In the genomic region with DNA sequence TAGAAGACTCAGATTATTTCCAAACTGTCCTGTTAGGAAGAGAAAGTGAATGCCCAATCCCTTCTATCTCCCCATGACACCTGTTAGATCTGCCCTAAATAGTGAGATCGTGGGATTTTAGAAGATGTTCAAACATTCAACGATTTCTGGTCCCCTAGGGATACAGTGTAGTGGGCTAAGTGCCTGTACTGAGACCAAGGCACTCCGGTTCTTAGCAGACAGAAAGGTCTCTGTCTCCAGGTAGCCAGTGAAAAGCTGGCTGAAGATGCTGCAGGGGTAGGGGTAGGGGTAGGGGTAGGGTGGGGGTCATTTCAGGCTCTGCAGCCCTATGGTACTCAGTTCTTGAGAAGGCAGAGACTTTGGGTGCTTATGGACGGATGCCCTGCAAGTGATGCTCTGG, we compare ENCODE assay signal across 12 mouse cellular contexts. TPM values are rescaled to one million over a fixed set of nuclear protein-coding genes. Genes with fewer than 3 reads are reported as not detected.
DNase-seq lines count a peak whose midpoint lies in the region; ATAC-seq and TF ChIP-seq lines count a peak whose summit lies in the region.
"Had no signal": no experiment of that assay in that cellular context is flagged by ENCODE, and none has a peak within 500 bp of the region (broad histone marks: within the 10 kb centered on the region; RNA-seq: fewer than 3 reads in every experiment).

No protein-coding gene starts in this region.

- intact Hi-C loops in heart, postnatal 14 days (cut with DNase I): no loop called here

- no peak overlapping the region for H3K27ac ChIP-seq in heart, embryonic 15.5 days
- H3K27ac ChIP-seq in embryonic facial prominence, embryonic 13.5 days: no peak overlapping the region
- H3K27ac ChIP-seq in hindbrain, postnatal 0 days: no peak overlapping the region

- no peaks in the 10 kb centered on the region for H3K36me3 ChIP-seq in heart, embryonic 15.5 days
- H3K36me3 ChIP-seq in embryonic facial prominence, embryonic 13.5 days: no peaks in the 10 kb centered on the region
- H3K36me3 ChIP-seq in hindbrain, postnatal 0 days (ENCODE audit: insufficient read depth, low read length): no peaks in the 10 kb centered on the region
- H3K36me3 ChIP-seq in myocyte (ENCODE audit: control insufficient read depth, insufficient read depth): no peaks in the 10 kb centered on the region

- peak overlapping the region; percentile 74 for H3K4me2 ChIP-seq in heart, embryonic 15.5 days
- H3K4me2 ChIP-seq in embryonic facial prominence, embryonic 13.5 days: peak overlapping the region; percentile 70
- H3K4me2 ChIP-seq in hindbrain, postnatal 0 days (ENCODE audit: low read depth, low read length): peak overlapping the region; percentile 62
- H3K4me2 ChIP-seq in myocyte (ENCODE audit: low read depth): peak overlapping the region; percentile 89

- no peak overlapping the region for H3ac ChIP-seq in myocyte (ENCODE audit: control insufficient read depth, insufficient read length)

- TF ChIP-seq POLR2A in myocyte (IDR thresholded peaks at IDR 0.05; ENCODE audit: insufficient read length, low read depth): no peak

- no peak overlapping the region for H3K9ac ChIP-seq in heart, embryonic 15.5 days
- H3K9ac ChIP-seq in embryonic facial prominence, embryonic 13.5 days: peak overlapping the region; percentile 70; the same call in 1 of the 2 replicates
- no peak overlapping the region for H3K9ac ChIP-seq in hindbrain, postnatal 0 days (replicated peaks; ENCODE audit: low read length)

- peaks cover 98% of the 10 kb centered on the region for H3K27me3 ChIP-seq in heart, embryonic 15.5 days
- H3K27me3 ChIP-seq in embryonic facial prominence, embryonic 13.5 days: peaks cover 88% of the 10 kb centered on the region
- peaks cover 53% of the 10 kb centered on the region for H3K27me3 ChIP-seq in hindbrain, postnatal 0 days (ENCODE audit: insufficient read depth, low read length)
- H3K27me3 ChIP-seq in myocyte (ENCODE audit: control insufficient read depth, insufficient read depth, insufficient read length): no peaks in the 10 kb centered on the region

- ATAC-seq in heart, embryonic 15.5 days (replicated peaks; ENCODE audit: insufficient number of reproducible peaks, insufficient read depth, low FRiP score, low read depth): no peak
- no peak for ATAC-seq in embryonic facial prominence, embryonic 13.5 days (ENCODE audit: insufficient number of reproducible peaks, insufficient read depth, low FRiP score, low TSS enrichment, low read depth)
- ATAC-seq in hindbrain, postnatal 0 days: no peak
- ATAC-seq in monocyte, adult 5-6 weeks (replicated peaks; ENCODE audit: insufficient number of reproducible peaks, low FRiP score, low TSS enrichment, poor library complexity, severe bottlenecking): no peak

- peaks cover 13% of the 10 kb centered on the region for H3K4me1 ChIP-seq in heart, embryonic 15.5 days (replicated peaks)
- H3K4me1 ChIP-seq in embryonic facial prominence, embryonic 13.5 days: peaks cover 32% of the 10 kb centered on the region
- H3K4me1 ChIP-seq in hindbrain, postnatal 0 days (ENCODE audit: insufficient read depth, low read length): no peaks in the 10 kb centered on the region

- WGBS in heart, embryonic 15.5 days: 25% methylated on average over 4 of the region's 4 CpGs
- WGBS in embryonic facial prominence, embryonic 13.5 days: 45% methylated on average over 4 of the region's 4 CpGs
- 33% methylated on average over 4 of the region's 4 CpGs for WGBS in hindbrain, postnatal 0 days

- H3K4me3 ChIP-seq in heart, embryonic 15.5 days: peak overlapping the region; percentile 54
- peak overlapping the region; percentile 45 for H3K4me3 ChIP-seq in embryonic facial prominence, embryonic 13.5 days
- peak overlapping the region; percentile 41 for H3K4me3 ChIP-seq in hindbrain, postnatal 0 days (ENCODE audit: low read length)
- H3K4me3 ChIP-seq in myocyte: peak overlapping the region; percentile 33

- TF ChIP-seq CTCF in hindbrain, postnatal 0 days (IDR thresholded peaks at IDR 0.05; ENCODE audit: low read depth): no peak

- no peaks in the 10 kb centered on the region for H3K9me3 ChIP-seq in heart, embryonic 15.5 days (replicated peaks)
- H3K9me3 ChIP-seq in embryonic facial prominence, embryonic 13.5 days: no peaks in the 10 kb centered on the region
- no peaks in the 10 kb centered on the region for H3K9me3 ChIP-seq in hindbrain, postnatal 0 days (ENCODE audit: low read length)

- H3K79me2 ChIP-seq in myocyte (ENCODE audit: control insufficient read depth, insufficient read depth): no peaks in the 10 kb centered on the region

- DNase-seq in heart, postnatal 14 days: no peak
- no peak for DNase-seq in hindbrain, postnatal 0 days (ENCODE audit: low spot score)
- DNase-seq in lung, postnatal 25 days (ENCODE audit: low spot score): no peak
- no peak for DNase-seq in c-Kit-positive CD71-positive TER-119-positive erythroid progenitor cells, embryonic 14.5 days (ENCODE audit: low spot score)
- DNase-seq: thymus, postnatal 14 days had no signal

TF ChIP-seq in myocyte, 11 proteins besides CTCF, POLR2A, EP300 and RAD21:
- TF ChIP-seq CEBPB (IDR thresholded peaks at IDR 0.05; ENCODE audit: insufficient read depth, poor library complexity, severe bottlenecking): no peak
- TF ChIP-seq USF1 (IDR thresholded peaks at IDR 0.05; ENCODE audit: low read depth): no peak
- TF ChIP-seq POLR2AphosphoS2 (IDR thresholded peaks at IDR 0.05; ENCODE audit: insufficient read length, low read depth): no peak
- TF ChIP-seq TCF3 (IDR thresholded peaks at IDR 0.05; ENCODE audit: insufficient read length, low read depth): no peak
- TF ChIP-seq MYOG (IDR thresholded peaks at IDR 0.05; ENCODE audit: control insufficient read depth in 1 of 3, insufficient read depth in 1 of 3, insufficient read length in 2 of 3, low read depth in 2 of 3): no peak
- no peak for TF ChIP-seq E2F4 (IDR thresholded peaks at IDR 0.05; ENCODE audit: insufficient read depth)
- no peak for TF ChIP-seq MYOD1 (IDR thresholded peaks at IDR 0.05; ENCODE audit: control insufficient read depth in 1 of 3, insufficient read length in 2 of 3, low read depth in 2 of 3)
- TF ChIP-seq REST (IDR thresholded peaks at IDR 0.05; ENCODE audit: insufficient read depth, insufficient read length): no peak
- no peak for TF ChIP-seq MAX (IDR thresholded peaks at IDR 0.05; ENCODE audit: low read depth)
- no peak for TF ChIP-seq SRF (IDR thresholded peaks at IDR 0.05; ENCODE audit: control insufficient read depth, insufficient read length, low read depth)
- TF ChIP-seq TCF12 (IDR thresholded peaks at IDR 0.05; ENCODE audit: insufficient read depth, poor library complexity, severe bottlenecking): no peak
TF ChIP-seq in myocyte: peak in this region for 0.

RNA-seq across cellular contexts. Expression of gene Pax3, which starts 7.4 kb away (rescaled TPM):
- polyA plus RNA-seq in heart, embryonic 15.5 days (2015; fragmentation: Nextera tagmentation; extraction: Ambion mirVana): 0.08 and 0.15 TPM in 2 replicates
- total RNA-seq in heart, postnatal 14 days (2021): under 1 TPM in 1 of 2 experiments, not detected in 1; 0.07 TPM
- 79.9 and 82.3 TPM in 2 replicates for polyA plus RNA-seq in embryonic facial prominence, embryonic 13.5 days (2015; fragmentation: Nextera tagmentation; extraction: Ambion mirVana)
- 8.0 and 11.9 TPM in 2 replicates for total RNA-seq in hindbrain, postnatal 0 days (2014; rRNA removed)
- 14.0 and 14.5 TPM in 2 replicates for polyA plus RNA-seq in hindbrain, postnatal 0 days (2015; fragmentation: Nextera tagmentation; extraction: Ambion mirVana)
- 0.10 TPM for polyA plus RNA-seq in myocyte (2012; fragmentation: generic; extraction: Trizol)
- not detected in 3 replicates for total RNA-seq in monocyte, adult 5-6 weeks (2017)
- total RNA-seq: left cerebral cortex, postnatal 4 days had no signal
- polyA plus RNA-seq: frontal cortex, adult 2 months; large intestine, adult 2 months had no signal

Comparison
In these comparisons a context has a peak if more than half of its experiments do, and no peak if none do; other contexts are left out.
1. RNA of gene Pax3, which starts 7.4 kb away (polyA plus RNA-seq): 79.9 to 82.3 TPM in embryonic facial prominence, embryonic 13.5 days and 14.0 to 14.5 TPM in hindbrain, postnatal 0 days; 0.08 to 0.15 TPM in heart, embryonic 15.5 days and 0.10 TPM in myocyte (single experiment); every median in the first group is over 10 times any median in the second.
2. Peak in every context shown above with its lines, with median percentiles within 50 percentile points of each other: H3K4me2 ChIP-seq and H3K4me3 ChIP-seq.